Mouse (Mus musculus): Measurements from ENCODE around the gene Gm6525. TPM values are rescaled to one million over a fixed set of nuclear protein-coding genes. Genes with fewer than 3 reads are reported as not detected.

Gene Gm6525
- polyA plus RNA-seq, 1 experiment from 2014 or later, result 2.6 TPM

DNA sequence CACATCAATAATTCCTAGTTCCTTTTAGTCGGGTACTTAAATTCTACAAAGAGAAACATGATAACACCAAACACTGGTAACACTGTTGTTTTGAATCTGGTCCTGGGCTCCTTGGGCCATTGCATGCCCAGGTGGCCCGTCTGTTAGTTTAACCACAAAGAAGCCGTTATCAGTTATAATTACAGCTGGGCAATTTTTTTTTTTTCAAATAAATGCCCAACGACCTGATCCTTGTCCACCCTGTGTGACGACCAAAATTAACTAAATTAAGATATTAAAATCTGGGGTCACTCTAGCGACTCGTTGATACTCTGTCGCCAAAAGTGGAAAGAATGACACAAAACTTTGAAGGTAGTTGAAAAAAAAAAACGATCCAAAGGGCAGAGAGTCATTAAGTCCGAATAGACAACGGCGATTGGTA, 19.2 kb upstream of the Gm6525 start:
- peaks cover 7% of the 10 kb centered on the region; the same call in 1 of the 2 replicates for H3K4me1 ChIP-seq
- no peak overlapping the region for H3K27ac ChIP-seq
- ATAC-seq (ENCODE audit: low FRiP score, low read depth), result no peak
- no peaks in the 10 kb centered on the region for H3K9me3 ChIP-seq
- H3K9ac ChIP-seq, result no peak overlapping the region
- WGBS, result 7% methylated on average over 12 of the region's 12 CpGs
- no peaks in the 10 kb centered on the region for H3K27me3 ChIP-seq (replicated peaks)
- H3K4me2 ChIP-seq (replicated peaks), result peak overlapping the region; percentile 96
- H3K36me3 ChIP-seq, result peaks cover 9% of the 10 kb centered on the region
- no peak overlapping the region for H3K4me3 ChIP-seq

- H3K4me3 ChIP-seq, result peak overlapping the region; percentile 45
- peaks cover 7% of the 10 kb centered on the region; the same call in 1 of the 2 replicates for H3K4me1 ChIP-seq
- peak; percentile 64 for ATAC-seq (ENCODE audit: low FRiP score, low read depth)
- peak overlapping the region; percentile 96 for H3K4me2 ChIP-seq (replicated peaks)
- H3K27me3 ChIP-seq (replicated peaks), result no peaks in the 10 kb centered on the region
- no peak overlapping the region for H3K27ac ChIP-seq
- under 1% methylated on average over 26 of the region's 27 CpGs for WGBS
- H3K9ac ChIP-seq, result peak overlapping the region; percentile 56
- H3K9me3 ChIP-seq, result no peaks in the 10 kb centered on the region
- peaks cover 13% of the 10 kb centered on the region for H3K36me3 ChIP-seq
Measured at GRCm38 (mm10) chr3:84155146-84155545, 18.8 kb upstream of the Gm6525 start.

- H3K4me2 ChIP-seq (replicated peaks), result peak within 1 kb of the TSS; percentile 96
- ATAC-seq (ENCODE audit: low FRiP score, low read depth), result peak; percentile 98
- no peak within 1 kb of the TSS for H3K27ac ChIP-seq
- under 1% methylated on average over 29 of the region's 29 CpGs for WGBS
- no peaks in the 10 kb centered on the region for H3K27me3 ChIP-seq (replicated peaks)
- H3K9me3 ChIP-seq, result no peaks in the 10 kb centered on the region
- H3K4me1 ChIP-seq, result peaks cover 7% of the 10 kb centered on the region; the same call in 1 of the 2 replicates
- peak within 1 kb of the TSS; percentile 56 for H3K9ac ChIP-seq
- peaks cover 17% of the 10 kb centered on the region for H3K36me3 ChIP-seq
- H3K4me3 ChIP-seq, result peak within 1 kb of the TSS; percentile 45
Measured at GRCm38 (mm10) chr3:84155558-84156006, 18.3 kb upstream of the Gm6525 start, which contains the start of gene Mnd1. Gene Mnd1 (minus strand): TSS chr3:84155786.

GRCm38 (mm10) chr3:84156105-84156504, 17.8 kb upstream of the Gm6525 start:
- 54% methylated on average over 6 of the region's 6 CpGs for WGBS
- Histone ChIP-seq H3K4me3 (no peak overlapping the region), H3K4me2 (replicated peaks) (peak overlapping the region; percentile 96)

GRCm38 (mm10) chr3:84157011-84157410, 16.9 kb upstream of the Gm6525 start:
- Histone ChIP-seq H3K4me2 (replicated peaks) (no peak overlapping the region), H3K27me3 (replicated peaks) (no peaks in the 10 kb centered on the region)
- WGBS, result 54% methylated on average over 4 of the region's 4 CpGs

More at GRCm38 (mm10) chr3:84156105-84156504, 17.8 kb upstream of the Gm6525 start:
- H3K9ac ChIP-seq, result no peak overlapping the region
- H3K9me3 ChIP-seq, result no peaks in the 10 kb centered on the region
- H3K27me3 ChIP-seq (replicated peaks), result no peaks in the 10 kb centered on the region
- peaks cover 17% of the 10 kb centered on the region for H3K36me3 ChIP-seq
- H3K4me1 ChIP-seq, result peaks cover 7% of the 10 kb centered on the region; the same call in 1 of the 2 replicates
- ATAC-seq (ENCODE audit: low FRiP score, low read depth), result no peak
- H3K27ac ChIP-seq, result no peak overlapping the region

GRCm38 (mm10) chr3:84157559-84158350, 16.1 kb upstream of the Gm6525 start:
- Histone ChIP-seq H3K4me3 (no peak overlapping the region), H3K9ac (no peak overlapping the region), H3K4me1 (peaks cover 7% of the 10 kb centered on the region; the same call in 1 of the 2 replicates), H3K4me2 (replicated peaks) (no peak overlapping the region), H3K9me3 (no peaks in the 10 kb centered on the region), H3K27ac (no peak overlapping the region), H3K27me3 (replicated peaks) (no peaks in the 10 kb centered on the region), H3K36me3 (peaks cover 28% of the 10 kb centered on the region)
- no peak for ATAC-seq (ENCODE audit: low FRiP score, low read depth)
- WGBS, result 86% methylated on average over 4 of the region's 4 CpGs

More at GRCm38 (mm10) chr3:84157011-84157410, 16.9 kb upstream of the Gm6525 start:
- Histone ChIP-seq H3K4me1 (peaks cover 7% of the 10 kb centered on the region; the same call in 1 of the 2 replicates), H3K27ac (no peak overlapping the region), H3K36me3 (peaks cover 24% of the 10 kb centered on the region), H3K4me3 (no peak overlapping the region), H3K9ac (no peak overlapping the region), H3K9me3 (no peaks in the 10 kb centered on the region)
- ATAC-seq (ENCODE audit: low FRiP score, low read depth), result no peak

DNA sequence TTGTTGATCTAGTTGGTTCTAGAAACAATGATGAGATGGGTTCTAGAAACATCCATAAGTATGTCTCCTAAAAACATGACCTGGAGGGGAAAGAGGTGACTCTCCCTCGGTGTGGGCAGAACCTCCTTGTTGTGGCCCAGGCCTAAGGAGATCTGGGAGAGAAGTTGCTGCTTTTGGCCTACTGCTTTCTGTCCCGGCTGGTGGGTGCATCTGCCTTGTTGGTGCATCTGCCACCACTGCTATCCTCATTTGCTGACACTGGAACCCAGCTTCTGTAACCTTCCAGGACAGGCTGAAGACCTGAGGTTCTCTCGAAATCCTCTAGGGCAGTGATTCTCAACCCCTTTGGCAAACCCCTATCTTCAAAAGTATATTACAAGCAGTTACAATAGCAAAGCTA, 8.5 kb upstream of the Gm6525 start:
- Histone ChIP-seq H3K9ac (no peak overlapping the region), H3K4me2 (replicated peaks) (no peak overlapping the region), H3K4me1 (no peaks in the 10 kb centered on the region), H3K36me3 (peaks cover 65% of the 10 kb centered on the region), H3K27ac (no peak overlapping the region), H3K9me3 (no peaks in the 10 kb centered on the region), H3K27me3 (replicated peaks) (no peaks in the 10 kb centered on the region), H3K4me3 (no peak overlapping the region)
- 93% methylated on average over 3 of the region's 3 CpGs for WGBS
- ATAC-seq (ENCODE audit: low FRiP score, low read depth), result no peak

DNA sequence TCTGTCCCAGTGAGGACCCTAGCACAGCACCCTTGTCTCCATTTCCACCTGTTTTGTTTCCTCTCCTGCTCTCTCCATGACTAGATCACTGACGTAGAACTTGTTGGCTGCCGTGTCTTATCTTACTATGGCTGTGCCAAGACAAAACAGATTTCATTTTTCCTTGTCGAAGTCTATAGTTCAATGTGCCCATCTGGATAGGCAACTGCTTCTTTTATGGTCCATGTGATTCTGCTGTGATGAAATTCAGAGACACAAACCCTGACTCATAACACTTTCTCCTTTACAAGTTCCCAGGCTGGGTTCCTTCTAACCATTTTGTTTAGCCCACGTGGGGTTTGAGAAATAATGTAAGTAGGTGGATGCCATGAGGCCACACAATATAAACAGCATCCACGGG, 7.8 kb upstream of the Gm6525 start:
- ATAC-seq (ENCODE audit: low FRiP score, low read depth), result no peak
- Histone ChIP-seq H3K9ac (no peak overlapping the region), H3K4me2 (replicated peaks) (no peak overlapping the region), H3K27ac (no peak overlapping the region), H3K36me3 (peaks cover 69% of the 10 kb centered on the region), H3K9me3 (no peaks in the 10 kb centered on the region), H3K4me3 (no peak overlapping the region), H3K27me3 (replicated peaks) (no peaks in the 10 kb centered on the region), H3K4me1 (no peaks in the 10 kb centered on the region)
- WGBS, result 94% methylated on average over 5 of the region's 5 CpGs

- WGBS, result 95% methylated on average over 6 of the region's 6 CpGs
- no peak overlapping the region for H3K4me2 ChIP-seq (replicated peaks)
- H3K4me1 ChIP-seq, result no peaks in the 10 kb centered on the region
- H3K27ac ChIP-seq, result no peak overlapping the region
- no peak overlapping the region for H3K9ac ChIP-seq
- no peak for ATAC-seq (ENCODE audit: low FRiP score, low read depth)
- H3K9me3 ChIP-seq, result no peaks in the 10 kb centered on the region
- H3K27me3 ChIP-seq (replicated peaks), result no peaks in the 10 kb centered on the region
- no peak overlapping the region for H3K4me3 ChIP-seq
- peaks cover 77% of the 10 kb centered on the region for H3K36me3 ChIP-seq
Measured at GRCm38 (mm10) chr3:84168943-84169342, 5.0 kb upstream of the Gm6525 start.

- H3K4me2 ChIP-seq (replicated peaks), result no peak overlapping the region
- H3K9ac ChIP-seq, result no peak overlapping the region
- no peaks in the 10 kb centered on the region for H3K9me3 ChIP-seq
- no peak overlapping the region for H3K27ac ChIP-seq
- WGBS, result 77% methylated on average over 8 of the region's 8 CpGs
- peaks cover 75% of the 10 kb centered on the region for H3K36me3 ChIP-seq
- no peaks in the 10 kb centered on the region for H3K4me1 ChIP-seq
- no peak overlapping the region for H3K4me3 ChIP-seq
- ATAC-seq (ENCODE audit: low FRiP score, low read depth), result no peak
- no peaks in the 10 kb centered on the region for H3K27me3 ChIP-seq (replicated peaks)
Measured at GRCm38 (mm10) chr3:84169393-84170005, 4.4 kb upstream of the Gm6525 start.

- Histone ChIP-seq H3K9me3 (no peaks in the 10 kb centered on the region), H3K4me3 (no peak overlapping the region), H3K36me3 (peaks cover 62% of the 10 kb centered on the region), H3K27me3 (replicated peaks) (no peaks in the 10 kb centered on the region), H3K27ac (no peak overlapping the region), H3K4me1 (no peaks in the 10 kb centered on the region), H3K9ac (no peak overlapping the region), H3K4me2 (replicated peaks) (no peak overlapping the region)
- ATAC-seq (ENCODE audit: low FRiP score, low read depth), result 0 out of 2 replicates have a peak, but pooled peaks have one; percentile 17
- 49% methylated on average over 11 of the region's 11 CpGs for WGBS
Measured at GRCm38 (mm10) chr3:84172406-84172805, 1.5 kb upstream of the Gm6525 start.

All from neural tube, embryonic 12.5 days (tissue).